Mouse (Mus musculus): ENCODE data around the gene Gm35315.
"Not testable (repeated sequence)": the region's sequence is repeated elsewhere in the genome, so short reads cannot be mapped to it uniquely, and the experiment has no call there.

The Gm35315 gene

GRCm38 (mm10) chr5:110094030-110094846 is at the start of gene Gm35315:
Gm35315 (minus strand) TSS chr5:110094420.
- DNase-seq (ENCODE audit: low read depth), result peak; percentile 98

DNA sequence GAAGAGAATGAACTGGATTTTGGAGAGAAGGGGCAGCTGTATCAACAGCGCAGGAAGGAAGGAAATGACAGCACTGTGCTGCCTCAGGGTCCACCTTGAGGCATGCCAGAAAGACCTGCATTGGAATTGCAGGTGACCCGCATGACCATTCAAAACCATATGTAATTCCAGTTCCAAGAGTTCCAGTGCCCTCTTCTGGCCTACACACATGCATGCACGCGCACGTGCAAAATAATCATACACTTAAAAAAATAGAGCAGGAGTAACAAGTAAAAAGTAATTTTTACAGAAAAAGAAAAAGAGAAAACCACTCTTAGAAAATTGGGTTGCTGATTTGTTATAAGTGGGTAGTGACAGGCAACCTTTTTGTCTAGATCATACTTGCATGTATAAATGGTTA is 48.8 kb upstream of the Gm35315 start:
- DNase-seq (ENCODE audit: low read depth), result peak; percentile 66

DNA sequence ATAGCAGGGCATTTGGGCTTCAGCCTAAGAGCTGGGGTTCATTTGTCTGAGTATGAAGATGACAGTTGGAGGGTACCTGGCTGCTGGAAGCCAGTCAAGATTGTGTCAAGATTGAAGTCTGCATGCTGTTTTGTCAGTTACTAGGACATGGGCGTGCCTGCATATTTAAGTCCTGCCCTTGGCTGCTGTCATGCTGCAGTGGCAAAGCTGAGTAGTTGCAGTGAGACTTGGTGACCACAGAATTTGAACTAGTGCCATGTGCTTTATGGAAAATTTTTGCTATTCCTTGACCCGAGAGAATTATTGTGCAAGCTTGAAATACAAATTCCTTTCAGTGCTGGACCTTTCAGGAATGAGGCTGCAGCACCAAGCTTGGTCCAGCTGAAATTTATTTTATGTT is 48.1 kb upstream of the Gm35315 start:
- DNase-seq (ENCODE audit: low read depth), result no peak

GRCm38 (mm10) chr5:110140424-110140823 is 46.2 kb upstream of the Gm35315 start:
- no peak for DNase-seq (ENCODE audit: low read depth)

DNA sequence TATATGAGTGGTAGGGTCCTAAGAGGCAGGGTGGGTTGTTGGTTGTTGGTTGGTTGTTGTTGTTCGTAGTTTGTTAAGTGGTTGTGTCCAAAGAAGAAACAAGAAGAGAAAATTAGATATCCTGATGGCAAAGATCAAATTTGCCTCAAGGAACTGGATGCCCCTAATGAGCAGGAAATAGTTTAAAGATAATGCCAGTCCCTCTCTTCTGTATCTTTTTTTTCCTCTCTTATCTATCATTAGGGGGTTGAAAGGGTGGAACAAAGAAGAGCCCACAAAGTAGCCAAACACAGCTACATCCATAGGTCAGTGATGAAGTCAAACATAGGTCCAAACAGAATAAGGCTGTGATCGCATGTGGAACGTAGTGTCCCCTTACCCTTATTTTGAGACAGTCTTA is 45.1 kb upstream of the Gm35315 start:
- no peak for DNase-seq (ENCODE audit: low read depth)

DNA sequence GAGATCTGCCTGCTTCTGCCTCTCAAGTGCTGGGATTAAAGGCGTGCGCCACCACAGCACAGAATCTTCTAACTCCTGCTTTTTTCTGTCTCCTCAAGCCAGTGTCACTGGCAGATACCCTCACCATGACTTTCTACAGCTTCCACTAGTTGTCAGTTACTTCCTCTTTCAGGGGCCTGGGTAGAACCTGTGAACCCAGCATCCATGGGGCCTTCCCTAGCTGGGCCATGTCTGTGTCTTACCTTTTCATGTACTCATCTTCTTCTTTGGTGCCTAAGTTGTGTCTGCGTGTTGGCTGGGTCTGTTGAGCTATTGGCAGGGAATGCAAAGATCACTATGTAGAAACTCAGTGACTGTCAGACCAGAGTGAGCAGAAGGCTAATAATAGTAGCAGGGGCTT is 43.6 kb upstream of the Gm35315 start:
- DNase-seq (ENCODE audit: low read depth), result no peak

- no peak for DNase-seq (ENCODE audit: low read depth)
These were observed 41.9 kb upstream of the Gm35315 start for GRCm38 (mm10) chr5:110136087-110136464.

DNA sequence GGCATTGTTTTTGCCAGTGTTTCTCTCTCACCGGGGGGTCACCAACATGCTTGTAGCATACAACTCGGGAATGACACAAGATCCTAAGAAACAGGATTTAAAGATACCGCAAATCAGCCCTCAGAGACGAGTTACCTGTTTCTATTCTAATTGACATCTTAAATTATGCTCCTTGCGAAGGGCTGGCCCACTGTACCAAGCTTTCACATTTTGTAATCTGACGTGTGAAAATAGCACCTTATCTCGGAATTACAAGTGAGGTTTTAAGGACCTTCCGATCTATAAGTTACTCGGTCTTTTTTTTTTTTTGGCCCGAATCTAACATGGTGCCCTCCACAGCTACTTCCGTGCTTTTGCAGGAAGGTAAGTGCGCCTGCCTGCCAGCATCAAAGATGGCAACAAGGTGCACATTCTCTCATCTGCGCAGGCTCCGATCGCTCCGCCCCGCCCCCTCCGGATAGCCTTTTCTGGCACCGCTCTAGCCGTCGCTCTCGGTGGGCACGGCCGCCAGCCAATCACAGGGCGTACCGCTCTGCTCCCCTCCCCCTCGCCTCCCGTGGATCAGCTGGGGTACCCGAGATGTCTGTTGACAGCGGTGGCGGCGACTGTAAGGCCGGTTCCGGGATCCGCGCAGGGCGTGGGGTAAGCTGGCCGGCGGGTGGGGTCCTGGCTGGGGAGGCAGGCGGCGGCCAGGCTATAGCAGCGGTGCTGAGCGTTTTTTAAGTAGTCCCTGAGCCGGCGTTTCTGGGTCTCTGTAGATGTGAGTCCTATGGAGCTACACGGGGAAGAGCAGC is 41.3 kb upstream of the Gm35315 start, which contains the start of gene Chfr:
TSS of gene Chfr (plus strand) at position 550 of the 794 bp plus-strand sequence.
- DNase-seq (ENCODE audit: low read depth), result peak; percentile 99

DNA sequence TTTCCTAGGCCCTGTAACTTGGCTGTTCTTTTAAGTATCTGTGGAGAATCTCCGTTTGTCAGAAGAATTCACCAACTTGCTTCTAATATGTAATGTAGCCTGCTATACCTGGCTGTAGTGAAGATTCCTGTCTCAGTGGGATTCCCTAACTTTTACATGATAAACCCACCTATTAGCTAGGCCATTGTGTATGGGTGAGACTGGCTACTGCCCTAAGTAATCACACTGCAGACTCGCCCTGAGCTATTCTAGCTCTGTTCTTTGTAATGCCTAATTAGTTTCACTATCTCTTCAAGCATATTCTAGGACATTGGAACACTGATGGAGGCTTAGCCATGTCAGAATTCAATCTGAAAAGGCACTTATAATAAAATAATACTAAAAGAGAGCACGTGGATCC is 28.2 kb upstream of the Gm35315 start:
- not testable (repeated sequence) for DNase-seq (ENCODE audit: low read depth)

DNA sequence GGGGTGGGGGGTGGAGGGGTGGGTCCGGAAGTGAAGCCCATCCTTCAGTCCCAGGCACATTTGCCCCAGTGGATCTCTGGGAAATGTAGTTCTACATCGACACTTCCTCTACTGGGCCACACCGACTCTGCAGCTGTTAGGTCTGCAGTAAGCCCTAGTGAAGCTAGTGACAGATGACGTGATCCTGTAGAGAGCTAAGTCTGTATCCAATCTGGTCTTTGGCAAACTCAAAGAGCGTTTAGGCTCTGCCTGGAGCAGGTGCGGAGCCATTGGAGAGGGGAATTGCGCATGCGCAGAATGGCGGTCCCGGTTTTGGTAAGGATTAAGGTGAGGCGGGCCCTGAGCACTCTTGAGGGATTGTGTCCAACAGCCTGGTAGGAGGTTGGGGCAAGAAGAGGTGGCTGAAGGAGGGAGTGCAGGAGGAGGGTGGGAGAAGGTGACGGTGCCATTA is 15.8 kb upstream of the Gm35315 start, which contains the start of gene Zfp605:
TSS of gene Zfp605 (plus strand) at position 102 of the 451 bp plus-strand sequence.
- peak; percentile 96 for DNase-seq (ENCODE audit: low read depth)

- DNase-seq (ENCODE audit: low read depth), result no peak
These were observed 14.0 kb upstream of the Gm35315 start for GRCm38 (mm10) chr5:110108305-110108628.

- DNase-seq (ENCODE audit: low read depth), result peak; percentile 99
These were observed 13.5 kb upstream of the Gm35315 start, which contains the start of gene Gtpbp6 for GRCm38 (mm10) chr5:110107581-110108304. Gtpbp6 (minus strand) TSS chr5:110108197.

DNA sequence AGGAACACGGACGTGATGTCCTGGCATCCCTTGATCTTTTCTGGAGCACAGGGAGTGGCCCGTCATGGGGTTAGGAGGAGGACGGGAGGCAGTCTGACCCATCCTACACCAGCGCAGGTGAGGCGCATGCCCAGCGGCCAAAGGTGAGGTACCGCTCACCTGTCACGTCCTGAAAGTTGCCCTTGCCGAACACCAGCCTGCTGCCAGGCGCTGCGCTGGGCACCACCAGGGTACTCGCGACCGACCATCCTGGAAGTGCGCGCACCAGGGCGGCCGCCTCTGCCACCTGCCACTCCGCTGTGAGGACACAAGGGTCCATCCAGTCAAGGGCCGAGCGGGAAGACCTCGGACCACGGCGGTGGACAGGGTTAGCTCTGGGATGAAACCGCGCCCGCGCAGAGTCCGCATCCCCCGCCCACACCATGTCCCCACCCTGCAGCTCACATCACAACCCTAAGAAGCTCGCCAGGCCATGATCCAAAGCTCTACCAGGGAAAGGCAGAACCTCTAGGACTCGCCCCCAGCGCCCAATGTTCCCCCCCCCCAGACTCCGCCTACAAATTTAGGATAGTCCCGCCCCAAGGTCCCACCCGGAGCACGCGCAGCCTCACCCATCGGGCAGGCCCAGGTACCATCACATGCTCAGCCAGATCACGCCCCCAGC is 12.8 kb upstream of the Gm35315 start:
- DNase-seq (ENCODE audit: low read depth), result no peak

- DNase-seq (ENCODE audit: low read depth), result no peak
These were observed 12.1 kb upstream of the Gm35315 start for GRCm38 (mm10) chr5:110106140-110106871.

- peak; percentile 42 for DNase-seq (ENCODE audit: low read depth)
These were observed 10.6 kb upstream of the Gm35315 start for GRCm38 (mm10) chr5:110104616-110105380.

DNA sequence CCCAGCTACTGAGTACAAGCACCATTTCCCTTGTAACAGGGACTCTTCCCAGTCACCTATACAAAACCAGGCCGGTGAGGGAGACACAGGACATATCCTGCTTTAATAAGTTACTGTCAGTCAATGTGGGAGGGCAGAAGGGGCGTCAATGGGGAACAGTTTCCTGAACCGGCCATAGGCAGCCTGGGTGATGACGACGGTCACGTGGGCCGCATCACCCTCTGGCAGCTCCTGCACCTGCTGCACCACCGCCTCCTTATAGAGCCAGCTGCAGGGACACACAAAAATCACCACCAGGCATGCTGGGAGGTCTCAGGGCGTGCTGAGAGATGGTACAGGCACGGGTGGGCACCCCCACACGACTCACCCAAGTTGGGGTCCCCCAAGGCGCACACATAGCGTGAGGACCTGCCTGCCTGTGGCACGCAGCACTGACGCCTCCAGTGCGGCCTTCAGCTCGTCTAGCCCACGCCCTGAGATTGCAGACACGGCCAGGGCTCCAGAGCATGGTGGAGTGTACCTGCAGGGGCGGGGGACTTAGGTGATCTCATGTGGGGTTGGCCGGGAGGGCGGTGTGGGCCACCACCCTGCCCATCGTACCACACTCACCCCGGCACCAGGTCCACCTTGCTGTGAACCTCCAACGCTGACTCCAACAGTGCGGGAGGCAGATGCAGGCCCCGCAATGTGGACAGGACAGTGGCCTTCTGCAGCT is 9.8 kb upstream of the Gm35315 start:
- DNase-seq (ENCODE audit: low read depth), result no peak

DNA sequence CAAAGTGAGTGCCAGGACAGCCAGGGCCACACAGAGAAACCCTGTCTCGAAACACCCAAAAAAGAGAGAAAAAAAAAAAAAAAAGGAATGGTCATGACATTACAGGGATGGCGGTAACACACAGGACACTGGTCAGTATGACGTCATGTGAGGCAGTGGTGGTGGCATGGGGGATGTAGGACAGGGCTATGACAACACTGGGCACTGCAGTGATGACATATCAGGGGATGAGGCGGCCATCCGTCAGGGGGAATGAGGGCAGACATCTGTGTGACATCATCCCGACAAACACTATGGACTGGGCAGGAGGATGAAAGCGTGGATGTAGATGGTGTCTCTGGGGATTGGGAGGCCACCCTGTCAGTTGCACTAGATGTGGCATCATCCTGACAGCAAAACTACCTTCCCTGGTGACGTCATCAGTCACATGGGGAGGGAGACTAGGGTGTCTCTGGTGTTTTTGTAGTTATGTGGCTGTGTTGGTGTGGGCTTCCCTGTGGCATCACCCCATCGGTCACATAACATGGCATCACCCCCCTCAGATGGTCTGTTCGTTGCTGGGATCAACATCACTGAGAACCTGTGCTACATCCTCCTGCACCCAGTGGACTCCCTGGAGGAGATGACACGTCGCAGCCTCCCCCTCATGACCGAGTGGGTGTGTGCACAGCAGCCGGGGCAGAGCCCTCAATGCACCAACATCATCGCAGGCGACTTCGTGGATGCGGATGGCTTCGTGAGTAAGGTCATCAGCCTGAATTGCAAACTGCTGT is 8.8 kb upstream of the Gm35315 start:
- DNase-seq (ENCODE audit: low read depth), result no peak

DNA sequence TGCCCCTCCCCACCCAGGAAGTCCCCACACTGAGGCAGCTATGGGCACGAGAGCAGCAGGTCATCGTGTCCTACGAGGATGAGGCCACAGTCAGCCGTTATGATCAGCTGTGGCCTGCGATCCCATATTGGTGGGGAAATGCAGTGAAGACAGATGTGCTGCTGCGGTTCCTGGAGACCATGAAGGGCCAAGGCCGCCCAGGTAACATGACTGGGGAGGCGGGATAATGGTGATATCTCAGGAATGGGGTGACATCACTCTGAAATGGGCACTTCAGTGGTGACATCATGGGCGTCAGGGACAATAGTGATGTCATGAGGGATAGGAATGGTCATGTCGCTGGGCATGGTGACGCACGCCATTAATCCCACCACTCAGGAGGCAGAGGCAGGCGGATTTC is 8.2 kb upstream of the Gm35315 start:
- DNase-seq (ENCODE audit: low read depth), result no peak

Measured in 416B (cell line).